Mouse (Mus musculus): ENCODE data around the gene Nfib. TPM values are rescaled to one million over a fixed set of nuclear protein-coding genes. Genes with fewer than 3 reads are reported as not detected.

Gene Nfib
- polyA plus RNA-seq, 1 experiment from 2014 or later = 75.7 TPM

GRCm38 (mm10) chr4:82316168-82316567 lies 389.4 kb downstream of the Nfib start:
- Histone ChIP-seq H3K9me3 (ENCODE audit: control insufficient read depth, low read length) (no peaks in the 10 kb centered on the region), H3K4me2 (ENCODE audit: low read length) (no peak overlapping the region), H3K4me1 (ENCODE audit: control insufficient read depth, insufficient read depth, low read depth, low read length) (no peaks in the 10 kb centered on the region), H3K9ac (ENCODE audit: low read depth, low read length) (no peak overlapping the region), H3K4me3 (ENCODE audit: low read length) (no peak overlapping the region), H3K27ac (ENCODE audit: low read depth, low read length) (no peak overlapping the region), H3K36me3 (ENCODE audit: control insufficient read depth, insufficient read depth, low read length) (no peaks in the 10 kb centered on the region), H3K27me3 (replicated peaks; ENCODE audit: control insufficient read depth, insufficient read depth, low read length) (no peaks in the 10 kb centered on the region)
- ATAC-seq = no peak
- 80% methylated on average over 6 of the region's 6 CpGs for WGBS

- Histone ChIP-seq H3K9ac (ENCODE audit: low read depth, low read length) (no peak overlapping the region), H3K4me1 (ENCODE audit: control insufficient read depth, insufficient read depth, low read depth, low read length) (no peaks in the 10 kb centered on the region), H3K36me3 (ENCODE audit: control insufficient read depth, insufficient read depth, low read length) (no peaks in the 10 kb centered on the region), H3K27ac (ENCODE audit: low read depth, low read length) (no peak overlapping the region), H3K4me2 (ENCODE audit: low read length) (no peak overlapping the region), H3K27me3 (replicated peaks; ENCODE audit: control insufficient read depth, insufficient read depth, low read length) (no peaks in the 10 kb centered on the region), H3K9me3 (ENCODE audit: control insufficient read depth, low read length) (no peaks in the 10 kb centered on the region), H3K4me3 (ENCODE audit: low read length) (no peak overlapping the region)
- no peak for ATAC-seq
- WGBS = 87% methylated on average over 2 of the region's 2 CpGs
Measured at GRCm38 (mm10) chr4:82315710-82316109, 389.8 kb downstream of the Nfib start.

GRCm38 (mm10) chr4:82310924-82311734 lies 394.4 kb downstream of the Nfib start:
- H3K4me2 ChIP-seq (ENCODE audit: low read length) = no peak overlapping the region
- H3K4me3 ChIP-seq (ENCODE audit: low read length) = no peak overlapping the region
- no peaks in the 10 kb centered on the region for H3K4me1 ChIP-seq (ENCODE audit: control insufficient read depth, insufficient read depth, low read depth, low read length)
- H3K36me3 ChIP-seq (ENCODE audit: control insufficient read depth, insufficient read depth, low read length) = no peaks in the 10 kb centered on the region; the same call in 1 of the 2 replicates
- no peak for ATAC-seq
- WGBS = 80% methylated on average over 11 of the region's 11 CpGs
- no peak overlapping the region for H3K27ac ChIP-seq (ENCODE audit: low read depth, low read length)
- H3K9ac ChIP-seq (ENCODE audit: low read depth, low read length) = no peak overlapping the region
- no peaks in the 10 kb centered on the region for H3K9me3 ChIP-seq (ENCODE audit: control insufficient read depth, low read length)
- H3K27me3 ChIP-seq (replicated peaks; ENCODE audit: control insufficient read depth, insufficient read depth, low read length) = no peaks in the 10 kb centered on the region

GRCm38 (mm10) chr4:82306045-82306444 lies 399.5 kb downstream of the Nfib start:
- Histone ChIP-seq H3K9ac (ENCODE audit: low read depth, low read length) (no peak overlapping the region), H3K27ac (ENCODE audit: low read depth, low read length) (no peak overlapping the region; the same call in 1 of the 2 replicates), H3K4me3 (ENCODE audit: low read length) (no peak overlapping the region), H3K4me2 (ENCODE audit: low read length) (no peak overlapping the region), H3K36me3 (ENCODE audit: control insufficient read depth, insufficient read depth, low read length) (no peaks in the 10 kb centered on the region; the same call in 1 of the 2 replicates), H3K27me3 (replicated peaks; ENCODE audit: control insufficient read depth, insufficient read depth, low read length) (no peaks in the 10 kb centered on the region), H3K4me1 (ENCODE audit: control insufficient read depth, insufficient read depth, low read depth, low read length) (peaks cover 12% of the 10 kb centered on the region), H3K9me3 (ENCODE audit: control insufficient read depth, low read length) (no peaks in the 10 kb centered on the region)
- ATAC-seq = no peak
- WGBS = 69% methylated on average over 6 of the region's 6 CpGs

GRCm38 (mm10) chr4:82304148-82304871 lies 401.2 kb downstream of the Nfib start:
- Histone ChIP-seq H3K36me3 (ENCODE audit: control insufficient read depth, insufficient read depth, low read length) (no peaks in the 10 kb centered on the region; the same call in 1 of the 2 replicates), H3K27me3 (replicated peaks; ENCODE audit: control insufficient read depth, insufficient read depth, low read length) (no peaks in the 10 kb centered on the region), H3K9me3 (ENCODE audit: control insufficient read depth, low read length) (no peaks in the 10 kb centered on the region), H3K4me1 (ENCODE audit: control insufficient read depth, insufficient read depth, low read depth, low read length) (peaks cover 12% of the 10 kb centered on the region), H3K4me3 (ENCODE audit: low read length) (peak overlapping the region; percentile 14; the same call in 1 of the 2 replicates), H3K27ac (ENCODE audit: low read depth, low read length) (peak overlapping the region; percentile 79), H3K9ac (ENCODE audit: low read depth, low read length) (no peak overlapping the region; the same call in 1 of the 2 replicates), H3K4me2 (ENCODE audit: low read length) (peak overlapping the region; percentile 49)
- peak; percentile 79 for ATAC-seq
- WGBS = 4% methylated on average over 17 of the region's 17 CpGs

GRCm38 (mm10) chr4:82303362-82303900 lies 402.1 kb downstream of the Nfib start:
- 23% methylated on average over 3 of the region's 3 CpGs for WGBS
- H3K9me3 ChIP-seq (ENCODE audit: control insufficient read depth, low read length) = no peaks in the 10 kb centered on the region
- H3K4me2 ChIP-seq (ENCODE audit: low read length) = no peak overlapping the region
- H3K4me1 ChIP-seq (ENCODE audit: control insufficient read depth, insufficient read depth, low read depth, low read length) = peaks cover 12% of the 10 kb centered on the region
- no peaks in the 10 kb centered on the region for H3K27me3 ChIP-seq (replicated peaks; ENCODE audit: control insufficient read depth, insufficient read depth, low read length)
- H3K27ac ChIP-seq (ENCODE audit: low read depth, low read length) = 0 out of 2 replicates have a peak overlapping the region, but pooled peaks have one; percentile 16
- no peak overlapping the region for H3K9ac ChIP-seq (ENCODE audit: low read depth, low read length)
- peak; percentile 69; the same call in 1 of the 2 replicates for ATAC-seq
- no peaks in the 10 kb centered on the region; the same call in 1 of the 2 replicates for H3K36me3 ChIP-seq (ENCODE audit: control insufficient read depth, insufficient read depth, low read length)
- no peak overlapping the region for H3K4me3 ChIP-seq (ENCODE audit: low read length)

- Histone ChIP-seq H3K4me3 (ENCODE audit: low read length) (no peak overlapping the region), H3K4me1 (ENCODE audit: control insufficient read depth, insufficient read depth, low read depth, low read length) (peaks cover 12% of the 10 kb centered on the region), H3K27ac (ENCODE audit: low read depth, low read length) (no peak overlapping the region), H3K4me2 (ENCODE audit: low read length) (no peak overlapping the region), H3K27me3 (replicated peaks; ENCODE audit: control insufficient read depth, insufficient read depth, low read length) (no peaks in the 10 kb centered on the region), H3K9me3 (ENCODE audit: control insufficient read depth, low read length) (no peaks in the 10 kb centered on the region), H3K9ac (ENCODE audit: low read depth, low read length) (no peak overlapping the region), H3K36me3 (ENCODE audit: control insufficient read depth, insufficient read depth, low read length) (no peaks in the 10 kb centered on the region; the same call in 1 of the 2 replicates)
- no peak for ATAC-seq
- 58% methylated on average over 6 of the region's 6 CpGs for WGBS
Measured at GRCm38 (mm10) chr4:82302901-82303300, 402.6 kb downstream of the Nfib start.

GRCm38 (mm10) chr4:82298606-82299005 lies 406.9 kb downstream of the Nfib start:
- Histone ChIP-seq H3K36me3 (ENCODE audit: control insufficient read depth, insufficient read depth, low read length) (no peaks in the 10 kb centered on the region), H3K4me3 (ENCODE audit: low read length) (no peak overlapping the region), H3K9ac (ENCODE audit: low read depth, low read length) (no peak overlapping the region), H3K4me2 (ENCODE audit: low read length) (no peak overlapping the region), H3K9me3 (ENCODE audit: control insufficient read depth, low read length) (no peaks in the 10 kb centered on the region), H3K4me1 (ENCODE audit: control insufficient read depth, insufficient read depth, low read depth, low read length) (no peaks in the 10 kb centered on the region; the same call in 1 of the 2 replicates), H3K27ac (ENCODE audit: low read depth, low read length) (no peak overlapping the region), H3K27me3 (replicated peaks; ENCODE audit: control insufficient read depth, insufficient read depth, low read length) (no peaks in the 10 kb centered on the region)
- ATAC-seq = no peak
- WGBS = 86% methylated on average over 1 of the region's 1 CpGs

GRCm38 (mm10) chr4:82297562-82297961 lies 408.0 kb downstream of the Nfib start:
- Histone ChIP-seq H3K27ac (ENCODE audit: low read depth, low read length) (no peak overlapping the region), H3K36me3 (ENCODE audit: control insufficient read depth, insufficient read depth, low read length) (no peaks in the 10 kb centered on the region), H3K9ac (ENCODE audit: low read depth, low read length) (no peak overlapping the region), H3K4me2 (ENCODE audit: low read length) (no peak overlapping the region), H3K27me3 (replicated peaks; ENCODE audit: control insufficient read depth, insufficient read depth, low read length) (no peaks in the 10 kb centered on the region), H3K9me3 (ENCODE audit: control insufficient read depth, low read length) (no peaks in the 10 kb centered on the region), H3K4me1 (ENCODE audit: control insufficient read depth, insufficient read depth, low read depth, low read length) (no peaks in the 10 kb centered on the region), H3K4me3 (ENCODE audit: low read length) (no peak overlapping the region)
- no peak for ATAC-seq
- WGBS = 74% methylated on average over 2 of the region's 2 CpGs

Data from hindbrain, embryonic 16.5 days (tissue).